Mouse (Mus musculus) left cerebral cortex, postnatal 36 days (tissue): ENCODE data around the gene D13Ertd608e. TPM values are rescaled to one million over a fixed set of nuclear protein-coding genes. Genes with fewer than 3 reads are reported as not detected.
"Not testable (repeated sequence)": the region's sequence is repeated elsewhere in the genome, so short reads cannot be mapped to it uniquely, and the experiment has no call there.

Source experiments
- DNase-seq, 2 experiments: peaks; one replicate each; pipeline ENCODE4 v3.0.0; 2021 to 2022; ENCODE audit warnings: low spot score in 2 of 2, mixed read lengths in 1 of 2
- intact Hi-C: fragments of 180-260 bp; cut with DNase I; formaldehyde crosslinking; loops from one replicate; pipeline ENCODE4 v1.15.1; 2025
- total RNA-seq, 2 experiments: library from RNA; stranded (reverse); gene quantifications; 2 replicates each; pipeline ENCODE4 v1.2.3; 2021

The D13Ertd608e gene
- total RNA-seq, 2 experiments from 2014 or later = not detected

DNA sequence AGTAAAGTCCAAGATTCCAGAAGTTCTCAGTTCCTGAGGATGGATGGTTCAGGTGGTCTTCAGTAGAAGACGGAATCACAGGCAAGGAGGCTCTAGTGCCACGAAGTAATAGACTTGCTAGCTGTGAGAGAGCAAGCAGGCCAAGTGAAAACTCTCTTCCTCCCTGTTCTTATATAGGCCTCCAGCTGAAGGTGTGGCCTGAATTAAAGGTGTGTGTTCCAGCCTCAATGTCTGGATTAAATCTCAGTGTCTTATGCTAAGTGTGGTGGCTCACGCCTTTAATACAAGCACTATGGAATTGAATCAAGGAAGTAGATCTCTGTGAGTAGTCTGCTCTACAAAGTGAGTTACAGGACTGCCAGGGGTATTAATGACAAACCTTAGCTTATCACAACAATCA, 58.9 kb downstream of the D13Ertd608e start, which contains the start of gene Tcstv1:
Gene Tcstv1, minus strand, starts transcription at position 101 of the 400 bp plus-strand sequence.
- DNase-seq, intact Hi-C loops: not testable (repeated sequence)

Other genes with a start within 250 kb of the D13Ertd608e start
- gene Ccl28, start 212.2 kb upstream of the D13Ertd608e start, total RNA-seq = under 1 TPM; 0.75 to 0.86 TPM
- 100 to 1,000 TPM; 247 to 296 TPM for gene Hmgcs1, start 145.6 kb upstream of the D13Ertd608e start, total RNA-seq
- 10 to 100 TPM; 13.9 to 16.2 TPM for gene Nim1k, start 80.1 kb upstream of the D13Ertd608e start, total RNA-seq
- 10 to 100 TPM; 47.3 to 48.5 TPM for gene Zfp131, start 45.1 kb upstream of the D13Ertd608e start, total RNA-seq
- not detected for gene AF067063, start 5.8 kb upstream of the D13Ertd608e start, total RNA-seq
- gene Tcstv1, start 58.8 kb downstream of the D13Ertd608e start, total RNA-seq = not detected
- not detected for gene Gm21761, start 93.3 kb downstream of the D13Ertd608e start, total RNA-seq
- not detected for gene B020031M17Rik, start 114.8 kb downstream of the D13Ertd608e start, total RNA-seq
- gene Gm36079, start 191.0 kb downstream of the D13Ertd608e start, total RNA-seq = not detected
- under 1 TPM in 1 of 2 experiments, not detected in 1; 0.20 TPM for gene Gm21188, start 216.2 kb downstream of the D13Ertd608e start, total RNA-seq